Mouse (Mus musculus) thymus, adult 2 months (tissue): Measurements from ENCODE around the gene Ntrk3.

Source experiments
- CTCF ChIP-seq: fragments of 200-500 bp; IDR thresholded peaks from 2 replicates; pipeline ENCODE4 v1.5.1; 2012; ENCODE audit warnings: mild to moderate bottlenecking, control low read depth, low read length, moderate library complexity, borderline replicate concordance; ENCODE audit not compliant: control insufficient read depth, poor library complexity, insufficient read depth; ENCODE audit errors: extremely low read depth
- POLR2A ChIP-seq: fragments of 200-500 bp; IDR thresholded peaks from 2 replicates; pipeline ENCODE4 v1.6.1; 2012; ENCODE audit warnings: mild to moderate bottlenecking, low read length, control low read depth, moderate library complexity; ENCODE audit not compliant: control insufficient read depth, poor library complexity, insufficient read depth; ENCODE audit errors: extremely low read depth

GRCm38 (mm10) chr7:78221668-78222067 lies 516.1 kb downstream of the Ntrk3 start:
- TF ChIP-seq CTCF (no peak), POLR2A (no peak)
